Mouse (Mus musculus) granulocyte monocyte progenitor cell, adult 5-6 weeks (primary cell): ENCODE measurements around the gene Cptp. TPM values are rescaled to one million over a fixed set of nuclear protein-coding genes. Genes with fewer than 3 reads are reported as not detected.

Source experiments
- total RNA-seq, 2 experiments: library from RNA; stranded (forward) in 1 of 2; stranded (reverse) in 1 of 2; fragments of 200-712, 200-1000 nt in 1 of 2; fragments of >200 nt in 1 of 2; fragmentation: Nextera tagmentation in 1 of 2; gene quantifications; 2 replicates each; pipeline ENCODE4 v1.2.3; 2014 to 2017

The Cptp gene
- total RNA-seq, 2 experiments from 2014 or later: 7.0 to 16.7 TPM

Other genes with a start within 250 kb of the Cptp start
- gene Cdk11b, start 244.6 kb downstream of the Cptp start, total RNA-seq (2014; fragmentation: Nextera tagmentation): 53.9 and 57.8 TPM in 2 replicates
- 42.1 and 44.8 TPM in 2 replicates for gene Cdk11b, start 244.6 kb downstream of the Cptp start, total RNA-seq (2017)
- not detected in 2 replicates for gene Gm10563, start 224.0 kb downstream of the Cptp start, total RNA-seq (2014; fragmentation: Nextera tagmentation)
- not detected in 2 replicates for gene Gm10563, start 224.0 kb downstream of the Cptp start, total RNA-seq (2017)
- not detected in 2 replicates for gene Mmp23, start 216.1 kb downstream of the Cptp start, total RNA-seq (2014; fragmentation: Nextera tagmentation)
- gene Mmp23, start 216.1 kb downstream of the Cptp start, total RNA-seq (2017): not detected in 2 replicates
- gene Mib2, start 200.2 kb downstream of the Cptp start, total RNA-seq (2014; fragmentation: Nextera tagmentation): 2.9 and 18.0 TPM in 2 replicates
- gene Mib2, start 200.2 kb downstream of the Cptp start, total RNA-seq (2017): 15.6 and 17.7 TPM in 2 replicates
- gene Fndc10, start 175.1 kb downstream of the Cptp start, total RNA-seq (2014; fragmentation: Nextera tagmentation): 2.8 and 7.6 TPM in 2 replicates
- gene Fndc10, start 175.1 kb downstream of the Cptp start, total RNA-seq (2017): 0.88 and 2.1 TPM in 2 replicates
- 58.5 and 75.8 TPM in 2 replicates for gene Ssu72, start 164.6 kb downstream of the Cptp start, total RNA-seq (2014; fragmentation: Nextera tagmentation)
- 80.5 and 99.6 TPM in 2 replicates for gene Ssu72, start 164.6 kb downstream of the Cptp start, total RNA-seq (2017)
- gene Tmem240, start 134.6 kb downstream of the Cptp start, total RNA-seq (2014; fragmentation: Nextera tagmentation): 0.32 and 0.95 TPM in 2 replicates
- gene Tmem240, start 134.6 kb downstream of the Cptp start, total RNA-seq (2017): 0.31 TPM in 1 of 2 replicates, not detected in the other
- 66.8 and 134 TPM in 2 replicates for gene Atad3a, start 108.3 kb downstream of the Cptp start, total RNA-seq (2014; fragmentation: Nextera tagmentation)
- gene Atad3a, start 108.3 kb downstream of the Cptp start, total RNA-seq (2017): 95.3 and 118 TPM in 2 replicates
- not detected in 2 replicates for gene Vwa1, start 94.7 kb downstream of the Cptp start, total RNA-seq (2014; fragmentation: Nextera tagmentation)
- 0.26 and 0.36 TPM in 2 replicates for gene Vwa1, start 94.7 kb downstream of the Cptp start, total RNA-seq (2017)
- not detected in 2 replicates for gene Tmem88b, start 83.6 kb downstream of the Cptp start, total RNA-seq (2014; fragmentation: Nextera tagmentation)
- not detected in 2 replicates for gene Tmem88b, start 83.6 kb downstream of the Cptp start, total RNA-seq (2017)
- not detected in 2 replicates for gene Ankrd65, start 79.0 kb downstream of the Cptp start, total RNA-seq (2014; fragmentation: Nextera tagmentation)
- gene Ankrd65, start 79.0 kb downstream of the Cptp start, total RNA-seq (2017): not detected in 2 replicates
- gene Mrpl20, start 66.6 kb downstream of the Cptp start, total RNA-seq (2014; fragmentation: Nextera tagmentation): 191 and 198 TPM in 2 replicates
- 84.2 and 91.1 TPM in 2 replicates for gene Mrpl20, start 66.6 kb downstream of the Cptp start, total RNA-seq (2017)
- gene Ccnl2, start 57.0 kb downstream of the Cptp start, total RNA-seq (2014; fragmentation: Nextera tagmentation): 94.6 and 104 TPM in 2 replicates
- gene Ccnl2, start 57.0 kb downstream of the Cptp start, total RNA-seq (2017): 75.5 and 84.0 TPM in 2 replicates
- gene Aurkaip1, start 38.2 kb downstream of the Cptp start, total RNA-seq (2014; fragmentation: Nextera tagmentation): 130 and 149 TPM in 2 replicates
- gene Aurkaip1, start 38.2 kb downstream of the Cptp start, total RNA-seq (2017): 101 and 159 TPM in 2 replicates
- gene Mxra8, start 29.8 kb downstream of the Cptp start, total RNA-seq (2014; fragmentation: Nextera tagmentation): 0.39 TPM in 1 of 2 replicates, not detected in the other
- gene Mxra8, start 29.8 kb downstream of the Cptp start, total RNA-seq (2017): not detected in 2 replicates
- 10.1 and 20.3 TPM in 2 replicates for gene Dvl1, start 22.0 kb downstream of the Cptp start, total RNA-seq (2014; fragmentation: Nextera tagmentation)
- 12.4 and 21.6 TPM in 2 replicates for gene Dvl1, start 22.0 kb downstream of the Cptp start, total RNA-seq (2017)
- gene Tas1r3, start 6.1 kb downstream of the Cptp start, total RNA-seq (2014; fragmentation: Nextera tagmentation): 1.5 TPM in 1 of 2 replicates, not detected in the other
- 0.30 and 0.93 TPM in 2 replicates for gene Tas1r3, start 6.1 kb downstream of the Cptp start, total RNA-seq (2017)
- gene Ints11, start 106 bp upstream of the Cptp start, total RNA-seq (2014; fragmentation: Nextera tagmentation): 49.0 and 64.7 TPM in 2 replicates
- gene Ints11, start 106 bp upstream of the Cptp start, total RNA-seq (2017): 34.7 and 37.9 TPM in 2 replicates
- 21.2 and 29.3 TPM in 2 replicates for gene Pusl1, start 22.3 kb upstream of the Cptp start, total RNA-seq (2014; fragmentation: Nextera tagmentation)
- 41.8 and 48.6 TPM in 2 replicates for gene Pusl1, start 22.3 kb upstream of the Cptp start, total RNA-seq (2017)
- 10.7 and 23.1 TPM in 2 replicates for gene Acap3, start 22.4 kb upstream of the Cptp start, total RNA-seq (2014; fragmentation: Nextera tagmentation)
- 6.0 and 6.1 TPM in 2 replicates for gene Acap3, start 22.4 kb upstream of the Cptp start, total RNA-seq (2017)
- 68.8 and 78.6 TPM in 2 replicates for gene Ube2j2, start 74.4 kb upstream of the Cptp start, total RNA-seq (2014; fragmentation: Nextera tagmentation)
- gene Ube2j2, start 74.4 kb upstream of the Cptp start, total RNA-seq (2017): 81.6 and 84.8 TPM in 2 replicates
- gene C1qtnf12, start 92.9 kb upstream of the Cptp start, total RNA-seq (2014; fragmentation: Nextera tagmentation): 15.4 and 32.2 TPM in 2 replicates
- 10.6 and 11.0 TPM in 2 replicates for gene C1qtnf12, start 92.9 kb upstream of the Cptp start, total RNA-seq (2017)
- gene B3galt6, start 123.2 kb upstream of the Cptp start, total RNA-seq (2014; fragmentation: Nextera tagmentation): 6.4 and 6.6 TPM in 2 replicates
- gene B3galt6, start 123.2 kb upstream of the Cptp start, total RNA-seq (2017): 10.3 and 10.7 TPM in 2 replicates
- gene Sdf4, start 123.4 kb upstream of the Cptp start, total RNA-seq (2014; fragmentation: Nextera tagmentation): 62.0 and 73.4 TPM in 2 replicates
- 174 and 182 TPM in 2 replicates for gene Sdf4, start 123.4 kb upstream of the Cptp start, total RNA-seq (2017)
- gene Tnfrsf4, start 144.4 kb upstream of the Cptp start, total RNA-seq (2014; fragmentation: Nextera tagmentation): 2.2 TPM in 1 of 2 replicates, not detected in the other
- 1.1 TPM in 1 of 2 replicates, not detected in the other for gene Tnfrsf4, start 144.4 kb upstream of the Cptp start, total RNA-seq (2017)
- gene Tnfrsf18, start 156.7 kb upstream of the Cptp start, total RNA-seq (2014; fragmentation: Nextera tagmentation): 0.99 and 4.6 TPM in 2 replicates
- 1.9 and 4.6 TPM in 2 replicates for gene Tnfrsf18, start 156.7 kb upstream of the Cptp start, total RNA-seq (2017)
- not detected in 2 replicates for gene Ttll10, start 190.0 kb upstream of the Cptp start, total RNA-seq (2014; fragmentation: Nextera tagmentation)
- not detected in 2 replicates for gene Ttll10, start 190.0 kb upstream of the Cptp start, total RNA-seq (2017)
- 32.2 and 43.0 TPM in 2 replicates for gene 9430015G10Rik, start 240.5 kb upstream of the Cptp start, total RNA-seq (2014; fragmentation: Nextera tagmentation)
- gene 9430015G10Rik, start 240.5 kb upstream of the Cptp start, total RNA-seq (2017): 24.7 and 32.8 TPM in 2 replicates